Mouse (Mus musculus): ENCODE data around the gene Prkch.

DNA sequence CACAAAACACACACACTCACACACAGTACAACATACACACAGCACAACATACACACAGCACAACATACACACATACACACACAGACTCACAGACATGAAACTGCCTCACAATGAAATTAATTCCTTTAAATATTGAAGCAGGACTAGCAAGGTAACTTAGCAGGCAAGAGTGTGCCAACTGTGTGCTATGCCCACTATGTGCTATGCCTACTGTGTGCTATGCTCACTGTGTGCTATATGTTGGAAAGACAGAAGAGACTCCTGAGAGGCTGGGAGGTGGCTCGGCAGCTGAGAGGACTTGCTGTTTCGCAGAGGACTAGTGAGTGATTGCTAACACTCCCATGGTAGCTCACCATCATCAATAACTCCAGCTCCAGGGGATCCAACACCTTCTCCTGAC, 44.2 kb upstream of the Prkch start:
- TF ChIP-seq CTCF (IDR thresholded peaks at IDR 0.05; ENCODE audit: extremely low read depth, insufficient read depth, insufficient read length, insufficient replicate concordance) = no peak
- TF ChIP-seq POLR2A (IDR thresholded peaks at IDR 0.05; ENCODE audit: low read depth, low read length) = no peak

All from spleen, adult 2 months (tissue).